Mouse (Mus musculus) lung, embryonic 16.5 days (tissue): Measurements from ENCODE around the gene Trpv4. TPM values are rescaled to one million over a fixed set of nuclear protein-coding genes. Genes with fewer than 3 reads are reported as not detected.

Experiments used
- ATAC-seq: fragments of 200-750 bp; cut with Nextera tagmentation; 2 replicates; pipeline ENCODE4 v1.8.0; 2017; ENCODE audit warnings: low read depth, mild to moderate bottlenecking, moderate library complexity
- H3K27ac ChIP-seq: fragments of 300-500 bp; sonication (generic); 2 replicates; pipeline ENCODE4 v1.5.1; 2014; ENCODE audit warnings: mild to moderate bottlenecking, control low read depth, low read length
- H3K27me3 ChIP-seq: fragments of 300-500 bp; sonication (generic); 2 replicates; pipeline ENCODE4 v1.6.1; 2014; ENCODE audit warnings: low read depth, low read length, mixed read lengths; ENCODE audit not compliant: control insufficient read depth, insufficient read depth
- H3K36me3 ChIP-seq: fragments of 300-500 bp; sonication (generic); 2 replicates; pipeline ENCODE4 v1.6.1; 2014; ENCODE audit warnings: low read length; ENCODE audit not compliant: control insufficient read depth, insufficient read depth
- H3K4me1 ChIP-seq: fragments of 300-500 bp; sonication (generic); replicated peaks from 2 replicates; pipeline ENCODE4 v1.6.1; 2014; ENCODE audit warnings: low read length, mixed read lengths; ENCODE audit not compliant: control insufficient read depth, insufficient read depth
- H3K4me2 ChIP-seq: fragments of 300-500 bp; sonication (generic); 2 replicates; pipeline ENCODE4 v1.6.1; 2014; ENCODE audit warnings: low read depth, low read length, control low read depth
- H3K4me3 ChIP-seq: fragments of 300-500 bp; sonication (generic); 2 replicates; pipeline ENCODE4 v1.5.1; 2014; ENCODE audit warnings: mild to moderate bottlenecking, low read length, control low read depth
- H3K9ac ChIP-seq: fragments of 300-500 bp; sonication (generic); 2 replicates; pipeline ENCODE4 v1.6.1; 2014; ENCODE audit warnings: low read length, control low read depth
- H3K9me3 ChIP-seq: fragments of 300-500 bp; sonication (generic); 2 replicates; pipeline ENCODE4 v1.6.1; 2016; ENCODE audit warnings: low read length; ENCODE audit not compliant: control insufficient read depth
- WGBS: fragments of 180-500 bp; shearing (Covaris S2); extraction: QIAGEN DNeasy Blood & Tissue Kit; methylation state at CpG from one replicate; pipeline ENCODE4 v1.1.7; 2014; 5-methylcytosine and 5-hydroxymethylcytosine counted together
- polyA plus RNA-seq: library from polyadenylated mRNA; unstranded; fragments of >200 nt; fragmentation: Nextera tagmentation; extraction: Ambion mirVana; gene quantifications from 2 replicates; pipeline ENCODE4 v1.2.1, GENCODE M21; 2015

The Trpv4 gene
- polyA plus RNA-seq, 1 experiment from 2014 or later = 2.9 TPM

DNA sequence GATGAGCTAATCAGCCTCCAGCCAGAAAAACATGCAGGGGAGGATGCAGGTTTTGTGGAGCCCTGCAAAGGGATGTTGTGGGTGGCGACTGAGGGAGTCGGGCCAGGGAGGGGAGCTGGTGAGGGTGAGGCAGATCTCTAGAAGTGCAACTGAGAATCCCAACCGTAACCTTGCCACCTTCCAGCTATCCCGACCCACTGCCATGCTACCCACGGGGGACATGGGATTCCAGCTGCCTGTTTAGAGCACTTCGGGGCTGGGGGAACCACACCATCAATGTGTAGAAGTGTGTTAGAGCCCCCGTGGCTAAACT lies 18.6 kb downstream of the Trpv4 start:
- Histone ChIP-seq H3K9ac (no peak overlapping the region), H3K36me3 (no peaks in the 10 kb centered on the region), H3K9me3 (no peaks in the 10 kb centered on the region), H3K4me3 (no peak overlapping the region), H3K4me2 (peak overlapping the region; percentile 42; the same call in 1 of the 2 replicates), H3K27ac (no peak overlapping the region), H3K27me3 (no peaks in the 10 kb centered on the region; the same call in none of the 2 replicates), H3K4me1 (peaks cover 5% of the 10 kb centered on the region)
- WGBS = 26% methylated on average over 7 of the region's 7 CpGs
- no peak; the same call in 1 of the 2 replicates for ATAC-seq

DNA sequence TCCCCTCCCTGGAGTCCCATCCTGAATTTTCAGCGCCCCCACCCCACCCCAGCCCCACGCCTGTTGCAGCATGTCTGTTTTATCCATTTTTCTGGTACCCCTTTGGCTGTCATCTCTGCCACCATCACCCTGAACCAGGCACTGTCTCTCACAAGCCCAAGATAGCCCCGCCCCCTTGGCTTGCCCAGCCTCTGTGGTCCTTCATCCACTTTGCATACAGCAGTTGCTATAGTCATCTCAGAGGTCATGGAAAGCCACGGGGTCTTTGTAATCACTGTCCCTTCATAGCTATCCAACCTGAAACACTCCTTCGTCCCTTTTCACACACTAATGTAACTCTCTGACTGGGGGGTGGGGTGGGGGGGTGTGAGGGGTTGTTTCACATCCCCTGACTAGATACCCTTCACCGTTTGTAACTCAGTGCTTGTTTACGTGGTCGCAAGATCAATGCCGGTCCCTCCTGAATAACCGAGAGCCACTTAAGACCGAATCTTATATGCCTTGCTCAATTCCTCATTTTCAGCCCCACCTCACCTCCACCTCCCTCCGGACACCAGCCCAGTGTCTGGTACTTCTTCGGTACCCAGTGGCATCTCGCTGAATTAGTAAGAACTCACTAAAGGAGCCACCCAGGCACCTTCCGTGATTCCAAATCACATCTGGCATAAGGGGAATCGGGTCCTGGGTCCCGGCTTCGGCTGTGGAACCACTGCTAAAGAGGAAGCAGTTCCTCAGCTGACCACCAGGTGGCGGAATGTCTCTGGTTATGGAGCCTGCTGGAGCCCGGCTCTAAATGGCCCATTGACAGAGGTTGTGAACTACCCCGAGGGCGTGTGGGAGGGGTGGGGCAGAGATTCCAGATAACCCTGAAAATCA lies 19.2 kb downstream of the Trpv4 start:
- Histone ChIP-seq H3K9ac (peak overlapping the region; percentile 38; the same call in 1 of the 2 replicates), H3K4me2 (peak overlapping the region; percentile 42), H3K9me3 (no peaks in the 10 kb centered on the region), H3K36me3 (no peaks in the 10 kb centered on the region), H3K27ac (no peak overlapping the region), H3K4me3 (peak overlapping the region; percentile 29), H3K27me3 (no peaks in the 10 kb centered on the region; the same call in none of the 2 replicates), H3K4me1 (peaks cover 5% of the 10 kb centered on the region)
- whole genome bisulfite sequencing = 12% methylated on average over 22 of the region's 22 CpGs
- ATAC-seq = peak; percentile 84

DNA sequence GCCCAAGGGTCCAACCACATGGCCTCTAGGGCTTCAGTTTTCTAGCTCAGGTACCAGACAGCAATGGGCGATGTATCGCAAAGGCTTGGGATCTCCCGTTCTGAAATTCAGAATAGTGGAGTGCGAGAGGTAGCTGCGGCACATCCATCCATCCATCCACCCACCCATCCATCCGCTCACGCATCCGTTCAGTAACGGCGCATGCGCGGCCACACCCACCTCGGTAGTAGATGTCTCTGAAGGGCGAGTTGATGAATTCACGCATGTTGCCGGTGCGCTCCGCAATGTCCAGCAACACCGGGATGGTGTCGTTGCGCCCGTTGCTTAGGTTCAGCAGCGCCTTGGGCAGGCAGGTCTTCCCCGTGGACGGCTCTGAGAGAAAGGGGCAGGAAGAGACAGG lies 22.1 kb downstream of the Trpv4 start:
- Histone ChIP-seq H3K4me3 (no peak overlapping the region), H3K4me2 (no peak overlapping the region), H3K36me3 (no peaks in the 10 kb centered on the region), H3K4me1 (peaks cover 5% of the 10 kb centered on the region), H3K9ac (no peak overlapping the region), H3K27me3 (no peaks in the 10 kb centered on the region; the same call in none of the 2 replicates), H3K27ac (no peak overlapping the region), H3K9me3 (no peaks in the 10 kb centered on the region)
- no peak for ATAC-seq
- WGBS = 70% methylated on average over 25 of the region's 25 CpGs

DNA sequence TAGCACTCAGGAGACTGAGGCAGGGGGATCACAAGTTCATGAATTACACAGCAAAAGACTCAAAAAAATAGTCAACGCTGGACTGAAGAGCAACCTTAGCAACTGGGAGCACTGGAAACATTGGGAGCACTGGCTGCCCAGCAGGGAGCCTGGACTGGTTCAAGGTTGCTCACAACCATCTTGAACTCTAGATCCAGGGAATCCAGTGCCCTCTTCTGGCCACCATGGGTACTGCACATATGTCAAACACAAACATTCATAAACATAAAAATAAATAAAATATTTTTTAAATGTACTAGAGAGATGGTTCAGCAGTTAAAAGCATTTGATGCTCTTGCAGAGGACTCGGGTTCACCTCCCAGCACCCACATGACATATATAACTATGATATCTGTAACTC lies 26.9 kb downstream of the Trpv4 start:
- Histone ChIP-seq H3K4me3 (no peak overlapping the region), H3K36me3 (no peaks in the 10 kb centered on the region), H3K9ac (no peak overlapping the region), H3K4me2 (no peak overlapping the region), H3K4me1 (no peaks in the 10 kb centered on the region), H3K27me3 (no peaks in the 10 kb centered on the region), H3K9me3 (no peaks in the 10 kb centered on the region), H3K27ac (no peak overlapping the region)
- 59% methylated on average over 2 of the region's 2 CpGs for WGBS
- no peak for ATAC-seq

DNA sequence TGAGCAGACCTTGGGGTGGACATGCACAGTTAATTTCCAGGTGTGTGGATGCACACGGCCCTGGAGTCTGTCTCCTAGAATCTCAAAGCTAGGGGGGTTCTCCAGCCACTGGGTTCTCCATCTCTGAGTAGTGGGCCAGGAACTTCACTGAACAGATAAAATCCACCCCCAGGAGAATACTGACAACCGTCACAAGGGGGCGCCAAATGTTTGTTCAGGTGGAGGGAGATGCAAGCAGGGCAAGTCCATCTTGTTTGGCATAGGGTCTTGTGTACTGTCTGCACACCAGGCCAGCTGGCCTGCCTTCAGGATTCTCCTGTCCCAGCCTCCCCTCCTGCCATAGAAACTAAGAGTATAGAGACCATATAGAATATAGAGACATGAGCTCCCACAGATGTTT lies 32.6 kb downstream of the Trpv4 start:
- Histone ChIP-seq H3K9me3 (no peaks in the 10 kb centered on the region), H3K4me1 (no peaks in the 10 kb centered on the region), H3K4me3 (no peak overlapping the region), H3K27ac (no peak overlapping the region), H3K9ac (no peak overlapping the region), H3K36me3 (no peaks in the 10 kb centered on the region), H3K27me3 (no peaks in the 10 kb centered on the region), H3K4me2 (no peak overlapping the region)
- ATAC-seq = no peak
- 14% methylated on average over 3 of the region's 3 CpGs for WGBS

DNA sequence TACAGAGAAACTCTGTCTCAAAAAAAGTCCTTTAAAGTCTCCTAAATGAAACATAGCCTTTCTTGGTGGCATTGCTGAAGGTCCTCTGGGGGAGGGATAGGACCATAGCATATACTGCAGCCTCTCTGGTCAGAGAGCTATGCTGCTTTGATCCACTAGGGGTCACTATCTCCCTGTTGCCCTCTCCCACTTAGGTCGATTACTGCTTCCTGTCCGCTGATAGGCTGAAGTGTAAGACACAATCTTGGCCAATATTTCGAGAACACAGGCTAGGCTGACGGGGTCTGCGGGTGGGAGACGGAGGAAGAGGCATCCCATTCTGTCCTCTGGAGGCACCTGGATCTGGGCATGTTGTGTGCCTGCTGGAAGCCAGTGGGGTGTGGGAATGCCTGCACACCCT lies 37.9 kb downstream of the Trpv4 start:
- no peaks in the 10 kb centered on the region for H3K9me3 ChIP-seq
- H3K27ac ChIP-seq = no peak overlapping the region
- no peak overlapping the region for H3K4me2 ChIP-seq
- ATAC-seq = no peak
- no peaks in the 10 kb centered on the region for H3K27me3 ChIP-seq
- no peaks in the 10 kb centered on the region for H3K36me3 ChIP-seq
- 36% methylated on average over 6 of the region's 6 CpGs for WGBS
- no peak overlapping the region for H3K4me3 ChIP-seq
- H3K9ac ChIP-seq = no peak overlapping the region
- H3K4me1 ChIP-seq = no peaks in the 10 kb centered on the region

DNA sequence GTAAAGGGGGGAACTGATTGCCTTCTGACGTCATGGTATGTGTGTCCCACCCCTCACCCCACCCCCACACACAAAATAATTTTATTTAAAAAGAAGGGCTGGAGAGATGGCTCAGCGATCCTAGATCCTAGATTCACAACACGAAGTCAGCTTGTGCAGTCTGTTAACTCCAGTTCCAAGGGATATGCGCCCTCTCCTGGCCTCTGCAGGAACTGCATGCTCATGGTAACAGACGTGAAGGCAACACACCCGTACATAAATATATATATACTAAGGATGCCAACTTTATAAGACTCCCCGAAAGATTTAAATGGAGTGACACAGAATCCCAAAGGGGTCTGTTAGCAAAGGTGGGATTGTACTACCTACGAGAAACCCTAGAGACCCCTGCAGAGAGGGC lies 39.4 kb downstream of the Trpv4 start:
- Histone ChIP-seq H3K27ac (no peak overlapping the region), H3K36me3 (no peaks in the 10 kb centered on the region), H3K27me3 (no peaks in the 10 kb centered on the region), H3K4me2 (no peak overlapping the region), H3K9me3 (no peaks in the 10 kb centered on the region), H3K9ac (no peak overlapping the region), H3K4me1 (no peaks in the 10 kb centered on the region), H3K4me3 (no peak overlapping the region)
- 25% methylated on average over 8 of the region's 8 CpGs for WGBS
- ATAC-seq = peak; percentile 35; the same call in 1 of the 2 replicates

DNA sequence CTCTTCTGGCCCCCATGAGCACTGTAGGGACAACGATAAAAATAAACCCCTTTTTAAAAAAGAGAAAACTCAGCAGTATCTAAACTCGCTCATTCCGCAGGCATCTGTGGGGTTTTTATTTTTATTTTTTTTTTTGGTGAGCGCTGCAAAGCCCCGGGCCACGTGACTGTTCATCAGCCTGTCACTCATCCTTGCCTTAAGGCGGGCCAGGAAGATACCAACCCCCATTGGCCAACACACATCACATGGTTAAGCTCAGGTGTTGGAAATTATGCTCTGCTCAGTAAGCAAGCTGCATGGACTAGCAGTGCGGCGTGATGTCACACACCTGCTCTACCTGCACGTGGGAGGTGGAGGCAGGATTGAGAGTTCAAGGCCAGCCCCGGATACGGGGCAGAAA lies 40.4 kb downstream of the Trpv4 start:
- Histone ChIP-seq H3K27me3 (no peaks in the 10 kb centered on the region), H3K36me3 (no peaks in the 10 kb centered on the region), H3K4me1 (no peaks in the 10 kb centered on the region), H3K9ac (no peak overlapping the region), H3K9me3 (no peaks in the 10 kb centered on the region), H3K27ac (no peak overlapping the region), H3K4me3 (no peak overlapping the region), H3K4me2 (no peak overlapping the region)
- ATAC-seq = no peak
- WGBS = 73% methylated on average over 12 of the region's 12 CpGs

DNA sequence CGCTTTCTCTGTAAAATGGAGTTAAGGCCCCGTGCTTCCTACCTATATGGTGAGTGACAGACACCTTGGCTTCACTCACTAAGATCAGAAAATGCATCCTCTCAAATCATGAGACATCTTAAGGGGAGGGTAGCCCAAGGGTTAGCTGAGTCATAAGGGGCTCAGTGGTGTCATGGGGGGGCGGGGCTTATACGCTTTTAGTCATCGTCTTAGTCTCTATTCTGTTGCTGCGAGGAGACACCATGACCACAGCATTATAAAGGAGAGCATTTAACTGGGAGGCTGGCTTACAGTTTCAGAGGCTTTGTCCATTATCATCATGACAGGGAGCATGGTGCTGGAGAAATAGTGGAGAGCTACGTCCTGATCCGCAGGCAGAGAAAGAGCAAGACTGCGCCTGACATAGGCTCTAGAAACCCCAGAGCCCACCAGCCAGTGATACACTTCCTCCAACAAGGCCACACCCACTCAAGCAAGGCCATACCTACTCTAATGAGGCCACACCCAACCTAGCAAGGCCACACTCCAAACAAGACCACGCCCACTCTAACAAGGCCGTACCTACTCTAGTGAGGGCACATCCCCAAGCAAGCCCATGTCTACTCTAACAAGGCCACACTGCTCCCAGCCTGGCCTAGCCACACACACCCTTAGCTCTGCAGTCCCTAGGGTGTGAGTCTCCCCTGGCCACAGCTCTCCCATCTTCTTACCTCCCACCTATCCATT lies 41.7 kb downstream of the Trpv4 start:
- no peaks in the 10 kb centered on the region for H3K4me1 ChIP-seq
- ATAC-seq = no peak
- no peak overlapping the region for H3K27ac ChIP-seq
- no peak overlapping the region for H3K4me3 ChIP-seq
- no peaks in the 10 kb centered on the region for H3K27me3 ChIP-seq
- no peak overlapping the region for H3K9ac ChIP-seq
- H3K36me3 ChIP-seq = peaks cover 2% of the 10 kb centered on the region; the same call in 1 of the 2 replicates
- no peaks in the 10 kb centered on the region for H3K9me3 ChIP-seq
- H3K4me2 ChIP-seq = no peak overlapping the region
- WGBS = 79% methylated on average over 11 of the region's 11 CpGs
